Mouse (Mus musculus): ENCODE data around the gene Gcnt2.
A peak's percentile ranks its signal among the peaks of the same experiment; 100 is the strongest.

Gcnt2 gene

DNA sequence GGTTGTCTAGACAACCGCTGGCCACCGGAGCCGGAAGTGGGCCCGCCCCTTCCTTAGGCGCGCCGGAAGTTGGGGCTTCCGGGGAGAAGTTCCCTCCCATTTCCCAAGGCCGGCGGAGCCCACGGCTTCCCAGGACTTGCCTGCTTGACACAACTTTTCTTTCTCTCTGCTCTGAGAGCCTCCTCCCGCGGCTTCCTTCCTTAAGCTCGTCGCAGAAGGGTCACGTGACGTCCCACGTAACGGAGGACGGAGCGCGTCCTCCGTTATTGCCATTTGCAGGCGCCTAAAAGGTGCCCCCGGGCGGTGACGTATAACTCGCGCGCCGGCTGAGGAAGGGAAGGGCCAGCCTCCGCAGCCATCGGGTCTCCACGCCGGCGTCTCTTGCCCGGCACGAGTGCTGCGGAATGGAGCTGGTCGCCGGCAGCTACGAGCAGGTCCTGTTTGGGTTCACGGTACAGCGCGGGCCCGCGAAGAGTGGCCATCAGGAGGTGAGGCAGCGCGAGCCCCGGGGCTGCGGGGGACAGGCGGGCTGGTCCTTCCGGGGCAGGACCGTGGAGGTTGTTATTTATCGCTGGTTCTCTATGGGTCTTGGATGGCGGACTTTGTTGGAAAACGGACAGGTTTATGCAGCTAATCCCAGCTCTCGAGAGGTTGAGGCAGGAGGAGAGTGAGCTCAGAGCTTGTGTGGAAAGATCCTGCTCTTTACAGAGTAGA lies 141.5 kb downstream of the Gcnt2 start, which contains the start of gene Pak1ip1:
Gene Pak1ip1 (plus strand): TSS at position 98 of the 714 bp plus-strand sequence.
- peak; percentile 95 for DNase-seq

DNA sequence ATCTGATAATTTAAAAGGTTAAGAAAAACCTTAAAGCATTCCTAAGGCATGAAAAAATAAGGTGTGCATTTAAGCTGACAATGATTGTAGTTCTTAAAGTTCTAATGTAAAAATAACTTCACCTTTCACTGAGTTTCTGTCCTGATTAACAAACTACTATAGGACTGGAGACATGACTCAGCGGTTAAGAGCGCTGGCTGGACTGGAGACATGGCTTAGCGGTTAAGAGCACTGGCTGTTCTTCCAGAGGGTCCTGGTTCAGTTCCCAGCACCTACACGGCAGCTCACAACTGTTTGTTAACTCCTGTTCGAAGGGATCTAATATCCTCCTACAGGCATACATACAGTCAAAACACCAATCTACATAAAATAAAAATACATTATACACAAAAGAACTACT lies 142.4 kb downstream of the Gcnt2 start:
- DNase-seq, result no peak

DNA sequence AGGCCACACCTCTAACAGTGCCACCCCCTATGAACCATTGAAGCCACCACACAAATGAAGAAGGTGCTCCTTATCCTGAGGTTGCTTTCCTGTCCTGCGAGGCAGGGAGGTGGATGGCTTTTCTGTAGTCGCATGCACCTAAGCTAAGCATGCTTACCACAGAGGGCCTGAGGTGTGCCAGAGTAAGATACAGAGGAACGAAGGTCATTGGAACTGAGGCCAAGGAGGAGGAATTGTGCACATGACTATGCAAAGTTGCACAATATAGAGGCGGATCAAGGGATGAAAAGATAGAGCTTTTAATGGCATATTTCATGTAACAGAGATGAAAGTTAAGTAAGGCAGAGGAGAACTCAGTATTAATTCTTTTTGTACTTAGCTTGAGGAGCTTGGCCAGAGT lies 146.7 kb downstream of the Gcnt2 start:
- DNase-seq, result no peak

DNA sequence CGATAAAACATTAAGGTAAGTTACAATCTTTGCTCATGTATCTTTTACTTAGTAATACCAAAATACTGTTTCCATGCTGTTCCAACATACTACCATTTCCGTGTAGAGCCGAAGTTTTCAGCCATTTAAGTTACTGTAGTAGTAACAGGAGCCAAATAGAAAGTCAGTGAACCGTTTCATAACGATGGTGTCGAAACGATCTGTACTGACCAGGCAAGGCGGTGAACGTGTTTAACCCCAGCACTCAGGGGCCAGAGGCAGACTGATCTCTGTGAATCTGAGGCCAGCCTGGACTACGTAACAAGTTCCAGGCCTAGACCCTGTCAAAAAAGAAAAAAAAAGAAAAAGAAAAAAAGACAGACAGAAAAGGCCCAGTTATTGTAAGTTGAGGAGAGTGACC lies 148.7 kb downstream of the Gcnt2 start:
- DNase-seq, result no peak

DNA sequence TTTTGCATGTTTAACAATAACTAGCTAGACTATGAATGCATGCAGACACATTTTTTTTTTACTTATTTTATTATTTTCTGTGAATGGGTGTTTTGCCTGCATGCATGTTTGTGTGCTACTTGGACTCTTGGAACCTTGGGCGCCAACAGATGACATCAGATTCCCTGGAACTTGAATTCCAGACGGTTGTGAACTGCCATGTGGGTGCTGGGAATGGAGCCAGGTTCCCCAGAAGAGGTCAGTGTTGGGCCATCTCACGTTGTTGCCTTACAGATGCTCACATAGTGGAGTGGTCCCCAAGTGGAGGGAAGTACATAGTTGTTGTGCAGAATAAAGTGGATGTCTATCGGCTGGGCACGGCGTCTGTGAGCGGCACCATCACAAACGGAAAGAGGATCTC lies 149.4 kb downstream of the Gcnt2 start:
- no peak for DNase-seq
